Mouse (Mus musculus): ENCODE results near the gene Zcchc4. TPM values are rescaled to one million over a fixed set of nuclear protein-coding genes. Genes with fewer than 3 reads are reported as not detected.
"Not testable (repeated sequence)": the region's sequence is repeated elsewhere in the genome, so short reads cannot be mapped to it uniquely, and the experiment has no call there.

Gene Zcchc4
- polyA plus RNA-seq, 1 experiment: not detected

GRCm38 (mm10) chr5:52753146-52753545, 22.1 kb upstream of the Zcchc4 start:
- TF ChIP-seq CTCF (IDR thresholded peaks at IDR 0.05; ENCODE audit: insufficient read depth, low read depth, low read length) (no peak), POLR2A (IDR thresholded peaks at IDR 0.05; ENCODE audit: insufficient read depth, low read depth, low read length) (no peak)
- peak overlapping the region; percentile 69 for H3K27ac ChIP-seq (ENCODE audit: insufficient read depth, low read depth, low read length)
- peaks cover 3% of the 10 kb centered on the region; the same call in 1 of the 2 replicates for H3K4me1 ChIP-seq (ENCODE audit: control insufficient read depth, insufficient read depth, low read length)
- H3K4me3 ChIP-seq (ENCODE audit: insufficient read depth, low read depth, low read length): no peak overlapping the region
- WGBS: 67% methylated on average over 9 of the region's 9 CpGs

DNA sequence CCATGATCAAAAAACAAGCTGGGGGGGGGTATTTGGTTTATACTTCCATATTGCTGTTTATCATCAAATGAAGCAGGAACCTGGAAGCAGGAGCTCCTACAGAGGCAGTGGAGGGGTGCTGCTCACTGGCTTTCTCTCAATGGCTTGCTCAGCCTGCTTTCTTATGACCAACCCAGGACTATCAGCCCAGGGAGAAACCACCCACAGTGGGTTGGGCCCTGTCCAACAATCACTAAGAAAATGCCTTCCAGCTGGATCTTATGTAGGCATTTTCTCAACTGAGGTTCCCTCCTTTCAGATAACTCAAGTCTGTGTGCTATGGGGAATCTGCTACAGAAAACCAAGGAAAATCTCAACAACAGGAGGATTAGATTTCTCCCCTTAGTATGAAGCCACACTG, 21.0 kb upstream of the Zcchc4 start:
- no peak overlapping the region for H3K4me3 ChIP-seq (ENCODE audit: insufficient read depth, low read depth, low read length)
- no peak overlapping the region for H3K27ac ChIP-seq (ENCODE audit: insufficient read depth, low read depth, low read length)
- TF ChIP-seq POLR2A (IDR thresholded peaks at IDR 0.05; ENCODE audit: insufficient read depth, low read depth, low read length) (no peak), CTCF (IDR thresholded peaks at IDR 0.05; ENCODE audit: insufficient read depth, low read depth, low read length) (no peak)
- peaks cover 3% of the 10 kb centered on the region; the same call in 1 of the 2 replicates for H3K4me1 ChIP-seq (ENCODE audit: control insufficient read depth, insufficient read depth, low read length)

- peaks cover 3% of the 10 kb centered on the region; the same call in 1 of the 2 replicates for H3K4me1 ChIP-seq (ENCODE audit: control insufficient read depth, insufficient read depth, low read length)
- H3K27ac ChIP-seq (ENCODE audit: insufficient read depth, low read depth, low read length): no peak overlapping the region
- WGBS: 85% methylated on average over 3 of the region's 3 CpGs
- H3K4me3 ChIP-seq (ENCODE audit: insufficient read depth, low read depth, low read length): no peak overlapping the region
- no peak for TF ChIP-seq CTCF (IDR thresholded peaks at IDR 0.05; ENCODE audit: insufficient read depth, low read depth, low read length)
These were observed 19.9 kb upstream of the Zcchc4 start for GRCm38 (mm10) chr5:52755337-52755736.

DNA sequence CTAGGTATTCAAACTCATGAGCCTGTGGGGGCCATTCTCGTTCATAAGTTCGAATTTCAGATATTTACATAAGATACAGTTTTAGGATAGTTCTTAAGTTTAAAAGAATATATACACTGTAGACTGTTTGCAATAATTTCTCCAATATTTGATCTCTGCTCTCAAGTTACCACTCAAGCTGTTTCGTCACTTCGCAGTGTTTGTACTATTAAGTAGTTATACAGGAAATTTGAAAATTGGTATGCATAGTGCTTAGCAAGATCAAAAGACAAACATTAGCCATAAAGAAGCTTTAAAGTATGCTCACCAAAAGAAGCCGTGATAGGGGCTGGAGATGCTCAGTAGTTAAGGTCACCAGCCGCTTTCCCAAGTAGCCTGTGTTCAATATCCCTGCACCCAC, 19.2 kb upstream of the Zcchc4 start:
- Histone ChIP-seq H3K4me1 (ENCODE audit: control insufficient read depth, insufficient read depth, low read length) (peaks cover 3% of the 10 kb centered on the region; the same call in 1 of the 2 replicates), H3K27ac (ENCODE audit: insufficient read depth, low read depth, low read length) (no peak overlapping the region), H3K4me3 (ENCODE audit: insufficient read depth, low read depth, low read length) (no peak overlapping the region)
- TF ChIP-seq POLR2A (IDR thresholded peaks at IDR 0.05; ENCODE audit: insufficient read depth, low read depth, low read length) (no peak), CTCF (IDR thresholded peaks at IDR 0.05; ENCODE audit: insufficient read depth, low read depth, low read length) (no peak)
- WGBS: 97% methylated on average over 6 of the region's 6 CpGs

- WGBS: 92% methylated on average over 7 of the region's 7 CpGs
- Histone ChIP-seq H3K4me1 (ENCODE audit: control insufficient read depth, insufficient read depth, low read length) (no peaks in the 10 kb centered on the region), H3K27ac (ENCODE audit: insufficient read depth, low read depth, low read length) (no peak overlapping the region), H3K4me3 (ENCODE audit: insufficient read depth, low read depth, low read length) (no peak overlapping the region)
- TF ChIP-seq CTCF (IDR thresholded peaks at IDR 0.05; ENCODE audit: insufficient read depth, low read depth, low read length) (no peak), POLR2A (IDR thresholded peaks at IDR 0.05; ENCODE audit: insufficient read depth, low read depth, low read length) (no peak)
These were observed 12.6 kb upstream of the Zcchc4 start for GRCm38 (mm10) chr5:52762586-52762985.

DNA sequence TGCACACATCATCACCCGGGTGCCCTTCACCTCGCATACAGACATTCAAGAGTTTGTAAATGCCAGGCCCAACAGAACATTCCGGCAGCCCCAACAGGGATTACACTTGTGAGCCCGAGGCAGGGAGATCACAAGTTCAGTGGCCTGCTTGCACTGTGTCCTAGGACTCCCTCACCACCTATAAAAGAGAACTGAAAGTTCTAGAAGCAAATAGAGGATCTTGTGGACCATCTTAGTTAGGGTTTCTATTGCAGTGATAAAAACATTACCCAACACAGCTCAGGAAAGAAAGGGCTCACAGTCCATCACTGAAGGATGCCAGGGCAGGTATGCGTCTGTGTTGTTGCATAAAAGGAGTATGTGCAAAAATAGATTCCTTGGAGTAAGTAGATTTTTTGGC, 942 bp upstream of the Zcchc4 start:
- no peak overlapping the region for H3K27ac ChIP-seq (ENCODE audit: insufficient read depth, low read depth, low read length)
- H3K4me1 ChIP-seq (ENCODE audit: control insufficient read depth, insufficient read depth, low read length): no peaks in the 10 kb centered on the region
- no peak overlapping the region for H3K4me3 ChIP-seq (ENCODE audit: insufficient read depth, low read depth, low read length)
- WGBS: 91% methylated on average over 5 of the region's 5 CpGs
- TF ChIP-seq POLR2A (IDR thresholded peaks at IDR 0.05; ENCODE audit: insufficient read depth, low read depth, low read length): no peak
- TF ChIP-seq CTCF (IDR thresholded peaks at IDR 0.05; ENCODE audit: insufficient read depth, low read depth, low read length): no peak

DNA sequence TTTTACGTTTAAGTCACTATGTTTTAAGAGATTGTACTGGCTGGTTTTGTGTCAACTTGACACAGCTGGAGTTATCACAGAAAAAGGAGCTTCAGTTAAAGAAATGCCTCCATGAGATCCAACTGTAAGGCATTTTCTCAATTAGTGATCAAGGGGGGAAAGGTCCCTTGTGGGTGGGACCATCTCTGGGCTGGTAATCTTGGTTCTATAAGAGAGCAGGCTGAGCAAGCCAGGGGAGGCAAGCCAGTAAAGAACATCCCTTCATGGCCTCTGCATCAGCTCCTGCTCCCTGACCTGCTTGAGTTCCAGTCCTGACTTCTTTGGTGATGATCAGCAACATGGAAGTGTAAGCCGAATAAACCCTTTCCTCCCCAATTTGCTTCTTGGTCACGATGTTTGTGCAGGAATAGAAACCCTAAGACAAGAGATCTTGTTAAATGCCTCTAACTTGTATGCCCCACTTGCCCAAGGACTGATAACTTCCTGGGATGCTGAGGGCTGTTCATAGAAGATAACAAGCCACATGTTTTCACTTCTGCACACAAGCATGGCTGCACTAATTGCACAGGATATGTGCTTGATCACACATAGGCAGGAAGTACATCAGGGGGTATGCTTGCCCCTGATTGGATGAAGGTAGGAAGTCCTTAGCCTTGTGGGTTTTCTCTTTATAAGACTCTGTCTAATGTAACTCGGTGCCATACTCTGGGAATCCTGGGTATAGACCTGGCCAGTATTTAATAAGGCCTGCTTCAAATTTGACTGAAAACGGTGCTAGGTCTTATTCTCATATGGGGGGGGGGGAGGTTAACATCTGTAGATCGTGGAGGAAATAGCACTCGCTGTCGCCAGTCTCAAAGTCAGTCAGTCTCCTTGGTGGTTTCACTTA, 1.5 kb downstream of the Zcchc4 start:
- not testable (repeated sequence) for H3K27ac ChIP-seq (ENCODE audit: insufficient read depth, low read depth, low read length); H3K4me3 ChIP-seq (ENCODE audit: insufficient read depth, low read depth, low read length); H3K4me1 ChIP-seq (ENCODE audit: control insufficient read depth, insufficient read depth, low read length)
- WGBS: 92% methylated on average over 8 of the region's 8 CpGs

- Histone ChIP-seq H3K4me1 (ENCODE audit: control insufficient read depth, insufficient read depth, low read length) (no peaks in the 10 kb centered on the region), H3K4me3 (ENCODE audit: insufficient read depth, low read depth, low read length) (peak overlapping the region; percentile 69), H3K27ac (ENCODE audit: insufficient read depth, low read depth, low read length) (0 out of 2 replicates have a peak overlapping the region, but pooled peaks have one; percentile 5)
- 3% methylated on average over 37 of the region's 37 CpGs for WGBS
- no peak for TF ChIP-seq POLR2A (IDR thresholded peaks at IDR 0.05; ENCODE audit: insufficient read depth, low read depth, low read length)
- TF ChIP-seq CTCF (IDR thresholded peaks at IDR 0.05; ENCODE audit: insufficient read depth, low read depth, low read length): peak; percentile 85
These were observed 7.5 kb downstream of the Zcchc4 start for GRCm38 (mm10) chr5:52782523-52783250.

DNA sequence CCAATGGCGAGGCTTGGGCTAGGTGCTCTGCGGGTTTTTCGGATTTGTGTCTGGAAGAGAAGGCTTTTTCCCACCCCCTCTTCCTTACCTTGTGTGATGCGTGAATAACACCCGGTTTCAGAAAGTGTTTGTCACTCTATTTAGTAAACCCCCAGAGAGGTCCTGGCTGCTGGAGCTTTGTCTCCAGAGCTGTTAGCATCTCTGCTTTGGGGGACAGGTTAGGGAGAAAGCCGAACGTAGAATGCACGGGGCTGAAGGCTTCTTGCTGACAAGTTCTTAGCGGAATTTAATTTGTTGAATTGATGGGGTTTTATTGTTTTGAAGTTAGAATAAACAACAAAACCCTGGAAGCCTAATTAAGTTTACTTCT, 8.0 kb downstream of the Zcchc4 start:
- TF ChIP-seq POLR2A (IDR thresholded peaks at IDR 0.05; ENCODE audit: insufficient read depth, low read depth, low read length) (no peak), CTCF (IDR thresholded peaks at IDR 0.05; ENCODE audit: insufficient read depth, low read depth, low read length) (no peak)
- Histone ChIP-seq H3K4me1 (ENCODE audit: control insufficient read depth, insufficient read depth, low read length) (no peaks in the 10 kb centered on the region), H3K27ac (ENCODE audit: insufficient read depth, low read depth, low read length) (0 out of 2 replicates have a peak overlapping the region, but pooled peaks have one; percentile 5), H3K4me3 (ENCODE audit: insufficient read depth, low read depth, low read length) (peak overlapping the region; percentile 69)
- WGBS: 0% methylated on average over 9 of the region's 9 CpGs
